Mouse (Mus musculus): Measurements from ENCODE around the gene Hs3st3b1. TPM values are rescaled to one million over a fixed set of nuclear protein-coding genes. Genes with fewer than 3 reads are reported as not detected.

The Hs3st3b1 gene
- under 1 TPM; 0.67 to 0.71 TPM for total RNA-seq (2021)
- long read RNA-seq, full-length matches to known transcripts, result 1 of 1 reads
- long read RNA-seq, partial matches to known transcripts, result 0 of 1 reads
- long read RNA-seq, other reads (novel, unspliced or antisense), result 0 of 1 reads

DNA sequence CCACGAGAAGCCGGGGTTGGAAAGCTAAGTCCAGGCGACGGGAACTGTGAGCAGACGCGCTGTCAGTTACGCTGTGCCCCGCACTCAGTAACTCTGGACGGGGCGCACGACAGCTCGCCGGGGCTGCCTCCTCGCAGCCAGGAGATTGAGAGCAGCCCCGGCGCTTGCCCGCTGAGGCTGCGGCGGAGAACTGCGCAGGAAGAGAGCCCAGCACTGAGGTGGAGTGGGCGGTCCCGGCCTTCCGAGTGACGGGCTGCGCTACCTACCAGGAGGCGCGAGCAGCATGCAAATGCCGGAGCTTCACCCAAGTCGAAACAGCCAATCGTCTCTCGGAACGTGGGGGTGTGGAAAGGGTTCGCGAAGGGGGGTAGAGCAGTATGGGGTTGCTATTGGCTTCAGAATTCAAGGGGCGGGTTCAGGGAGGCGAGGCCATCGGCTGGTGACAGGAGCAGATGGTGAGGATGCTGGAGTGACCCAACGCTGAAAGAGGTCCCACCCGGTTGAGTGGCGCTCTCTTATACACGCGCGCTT, at the start of gene Hs3st3b1:
Gene Hs3st3b1, minus strand, starts transcription at position 200 of the 531 bp plus-strand sequence.
- DNase-seq (ENCODE audit: low spot score in 2 of 2), result peak; percentile 42 to 77

DNA sequence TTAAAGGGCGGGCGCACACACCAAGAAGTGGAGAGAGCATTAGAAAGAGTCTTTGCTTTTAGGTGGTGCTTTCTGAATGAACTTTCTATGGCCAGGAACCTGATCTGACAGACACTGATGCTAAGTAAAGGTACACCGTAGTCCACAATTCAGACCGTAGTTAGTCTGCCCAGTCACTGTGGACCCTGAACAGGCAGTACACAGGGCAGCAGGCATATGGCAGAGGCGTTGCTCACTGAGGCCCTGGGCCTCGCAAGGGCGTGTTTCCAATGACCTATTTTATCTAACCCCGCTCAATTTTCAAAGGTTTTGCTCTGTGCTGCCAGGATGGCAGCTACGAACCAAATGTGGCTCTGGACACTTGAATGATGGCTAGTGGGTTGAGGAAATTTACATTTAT, 49.4 kb upstream of the Hs3st3b1 start:
- DNase-seq (ENCODE audit: low spot score in 2 of 2), result no peak

DNA sequence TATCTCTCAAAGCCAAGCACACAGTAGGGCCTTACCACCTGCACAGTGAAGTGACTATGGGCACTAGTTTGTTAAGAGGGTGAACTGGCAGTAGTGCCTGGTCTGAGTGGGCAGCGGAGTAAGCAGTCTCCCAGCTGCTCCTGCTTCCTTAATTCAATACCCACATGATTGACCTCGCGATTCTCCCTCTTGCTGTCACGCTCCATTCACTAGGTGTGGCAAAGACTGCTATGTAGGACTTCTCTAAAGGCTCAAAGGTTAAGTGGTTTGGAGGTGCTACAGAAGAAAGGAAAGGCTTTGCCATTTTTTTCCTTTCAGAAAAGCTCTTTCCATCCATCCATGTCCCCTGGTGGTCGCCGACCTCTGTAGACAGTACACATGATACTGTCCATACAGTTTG, 48.7 kb upstream of the Hs3st3b1 start:
- no peak for DNase-seq (ENCODE audit: low spot score in 2 of 2)

DNA sequence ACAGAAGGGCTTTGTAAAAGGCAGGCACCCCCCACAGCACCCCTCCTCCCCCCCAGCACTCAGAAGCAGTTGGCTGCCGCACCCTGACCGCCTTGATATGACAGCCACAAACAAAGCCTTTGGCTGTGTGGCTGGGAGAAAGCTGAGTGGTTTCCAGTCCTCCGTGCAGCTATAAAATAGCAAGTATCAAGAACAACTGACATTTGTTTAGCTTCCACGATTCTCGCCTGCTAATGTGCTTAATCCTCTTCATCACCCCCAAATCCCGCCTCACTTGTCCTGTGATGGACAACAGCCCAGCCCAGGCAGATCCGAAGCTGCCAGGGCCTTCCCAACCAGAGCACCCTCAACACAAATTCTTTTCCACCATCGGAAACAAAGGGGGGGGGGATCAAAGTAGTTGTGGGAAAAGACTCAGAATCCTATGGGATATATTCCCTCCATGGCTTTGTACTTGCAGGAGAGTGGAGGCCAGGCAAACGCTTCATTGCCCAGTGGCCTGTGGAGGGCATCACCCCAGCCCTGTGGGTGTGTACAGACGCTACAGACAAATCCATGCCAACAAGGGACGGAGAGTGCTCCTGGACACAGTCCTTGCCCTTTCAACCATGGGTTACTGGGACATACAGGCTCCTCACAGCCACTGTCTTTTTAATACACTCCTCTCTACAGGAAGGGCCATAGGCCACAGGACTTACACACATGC, 47.3 kb upstream of the Hs3st3b1 start:
- peak in 1 of 2 experiments; percentile 43 for DNase-seq (ENCODE audit: low spot score in 2 of 2)

DNA sequence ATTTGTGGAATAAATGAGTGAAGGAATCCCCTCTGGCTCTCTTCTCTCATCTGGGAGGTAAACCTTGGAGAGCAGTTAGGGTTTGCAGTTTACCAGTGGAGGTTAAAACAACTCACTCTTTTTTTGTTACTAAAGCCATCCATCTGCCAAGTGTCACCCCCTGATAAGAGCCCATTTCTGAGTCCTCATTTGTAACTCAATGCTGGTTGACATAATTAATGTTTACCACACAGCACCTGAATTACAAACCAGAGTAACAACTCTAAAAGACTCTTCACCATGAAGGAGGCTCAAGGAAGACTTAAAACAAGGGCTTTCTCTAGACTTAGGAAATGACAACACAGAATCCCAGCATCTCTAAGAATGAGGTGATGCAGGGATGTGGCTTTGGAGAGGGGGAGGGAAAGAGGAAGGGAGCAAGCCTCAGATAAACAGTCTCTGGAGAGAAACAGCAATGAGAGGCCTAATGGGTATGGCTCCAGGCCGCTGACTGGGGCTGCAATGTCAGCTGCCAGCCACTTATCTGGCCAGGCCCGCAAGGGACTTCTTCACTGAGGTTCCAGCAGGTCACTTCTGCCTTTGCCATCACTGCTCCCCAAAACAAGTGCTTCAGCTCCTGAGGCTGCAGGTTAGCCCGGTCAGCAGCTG, 46.4 kb upstream of the Hs3st3b1 start:
- DNase-seq (ENCODE audit: low spot score in 2 of 2), result no peak

DNA sequence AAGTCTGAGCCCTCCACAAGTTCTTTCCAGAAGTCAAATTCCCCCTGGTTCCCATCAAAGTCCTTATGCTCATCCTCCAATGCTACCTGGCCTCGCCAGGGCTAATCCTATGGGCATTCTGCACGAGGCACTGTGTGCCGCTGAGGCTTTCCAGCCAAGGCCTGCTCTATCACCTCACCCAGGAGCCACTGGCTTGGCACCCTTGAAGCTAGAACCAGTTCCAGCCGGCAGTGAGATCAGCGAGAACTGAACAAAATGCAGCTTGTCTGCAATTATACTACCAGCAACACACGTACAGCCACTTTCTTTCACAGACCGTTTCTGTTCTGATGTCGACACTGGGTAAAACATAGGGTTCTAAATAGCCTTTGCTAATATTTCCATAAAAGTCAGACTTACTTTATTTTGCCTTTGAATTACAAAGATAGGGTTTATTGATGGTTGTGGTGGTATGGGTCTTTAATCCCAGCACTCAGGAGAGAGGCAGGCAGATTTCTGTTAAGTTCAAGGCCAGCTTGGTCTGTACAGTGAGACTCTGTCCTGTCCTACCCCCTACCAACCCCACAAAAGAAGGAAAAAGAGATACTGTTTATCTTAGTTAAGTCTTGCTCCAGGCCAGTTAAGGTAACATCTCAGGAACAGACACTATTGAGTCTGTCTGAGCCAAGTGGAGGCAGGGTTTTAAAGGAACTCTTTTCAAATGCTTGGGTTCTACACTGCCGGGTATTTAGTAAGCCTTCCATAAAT, 45.7 kb upstream of the Hs3st3b1 start:
- DNase-seq (ENCODE audit: low spot score in 2 of 2), result no peak

DNA sequence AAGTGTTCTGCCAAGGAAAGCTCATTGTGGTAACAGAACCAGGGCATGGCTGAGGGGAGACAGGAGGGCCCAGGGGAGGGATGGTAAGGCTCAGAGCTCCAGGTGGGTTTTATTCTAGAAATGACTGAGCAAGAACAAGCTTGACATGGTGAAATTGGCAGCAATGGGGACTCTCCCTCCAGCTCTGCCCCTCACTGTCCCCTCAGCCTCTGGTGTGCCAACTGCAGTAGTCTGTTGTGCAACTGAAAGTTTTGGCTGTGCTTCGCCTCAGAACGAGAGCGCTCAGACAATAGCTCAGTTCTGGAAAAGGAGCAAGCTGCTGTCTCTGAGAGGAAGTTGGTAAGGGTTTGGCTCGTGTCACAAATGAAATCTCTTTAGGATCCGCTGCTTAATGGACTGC, 43.3 kb upstream of the Hs3st3b1 start:
- DNase-seq (ENCODE audit: low spot score in 2 of 2), result peak in 1 of 2 experiments; percentile 19

DNA sequence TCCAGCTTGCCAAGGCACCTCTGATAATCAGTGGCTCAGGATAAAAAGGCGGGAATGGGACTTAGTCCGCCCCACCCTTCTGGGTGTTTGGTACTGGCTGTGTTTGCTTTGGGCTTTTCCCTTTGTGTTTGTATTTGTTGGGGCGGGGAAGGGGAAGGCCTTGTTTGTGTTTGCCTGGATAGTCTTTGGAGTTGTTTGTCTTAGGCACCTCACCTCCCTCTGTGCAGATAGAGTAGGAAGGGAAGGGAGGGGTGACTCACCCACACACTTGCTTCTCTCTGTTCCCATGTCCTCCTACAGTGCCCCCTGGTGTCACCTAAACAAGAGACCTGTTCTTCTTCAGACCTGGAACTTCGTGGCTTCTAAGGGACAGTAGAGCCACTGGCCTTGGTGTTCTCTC, 35.1 kb upstream of the Hs3st3b1 start:
- no peak for DNase-seq (ENCODE audit: low spot score in 2 of 2)

DNA sequence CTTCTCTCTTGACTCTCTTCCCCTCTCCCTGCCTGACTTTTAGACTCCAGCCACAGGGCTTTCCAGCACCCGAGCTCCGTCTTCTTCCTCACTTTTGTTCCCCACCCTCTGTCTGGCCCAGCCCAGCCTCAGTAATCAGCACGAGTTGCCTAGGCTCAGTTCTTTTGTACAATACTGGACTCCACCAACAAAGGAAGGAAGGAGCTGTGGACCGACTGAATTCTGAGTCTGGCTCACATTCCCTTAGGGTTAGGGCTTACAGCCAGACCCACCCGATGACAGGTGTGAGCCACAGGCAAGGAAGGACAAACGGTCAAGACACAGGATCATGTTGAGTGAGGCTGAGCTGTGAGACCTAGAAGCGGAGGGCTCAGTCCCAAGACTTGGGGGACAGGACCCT, 34.7 kb upstream of the Hs3st3b1 start:
- DNase-seq (ENCODE audit: low spot score in 2 of 2), result no peak

DNA sequence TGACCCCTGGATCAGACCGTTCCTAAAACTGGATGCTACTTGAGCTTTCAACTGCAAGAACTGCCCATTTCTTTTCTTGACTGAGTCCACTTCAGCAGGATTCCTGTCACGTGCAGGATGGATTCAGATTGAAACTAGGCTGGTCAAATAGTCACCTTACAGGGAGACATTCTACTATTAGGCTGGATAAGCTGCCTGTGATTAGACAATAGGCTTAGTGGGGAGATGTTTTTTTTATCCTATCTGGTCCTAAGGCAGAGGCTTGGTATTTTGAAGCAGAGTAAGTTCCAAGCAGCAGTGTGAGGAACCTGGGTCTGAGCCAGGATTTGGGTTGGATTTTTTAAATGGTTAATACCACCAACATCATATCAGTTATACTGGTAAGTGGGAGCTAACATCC, 31.8 kb upstream of the Hs3st3b1 start:
- DNase-seq (ENCODE audit: low spot score in 2 of 2), result no peak

DNA sequence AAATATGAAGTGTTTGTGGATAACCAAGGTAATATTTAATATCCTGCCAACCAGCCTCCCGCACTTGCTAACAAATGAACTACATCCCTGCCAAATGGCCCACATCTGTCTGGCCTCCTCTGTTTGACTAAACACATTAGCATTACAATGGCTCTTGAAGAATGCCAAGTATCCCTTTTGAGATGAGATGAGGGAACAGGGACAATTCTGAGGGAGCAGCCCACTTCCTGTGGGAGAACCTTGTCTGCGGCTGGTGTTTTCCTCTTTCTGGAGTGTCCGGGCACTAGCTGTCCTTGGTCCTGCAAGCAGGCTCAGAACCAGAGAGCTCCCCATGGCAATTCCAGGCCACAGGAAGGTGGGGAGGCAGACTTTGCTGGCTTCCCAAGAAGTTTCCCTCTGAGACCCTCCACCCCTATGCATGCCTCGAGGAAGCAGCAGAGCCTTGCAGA, 30.7 kb upstream of the Hs3st3b1 start:
- DNase-seq (ENCODE audit: low spot score in 2 of 2), result no peak

DNA sequence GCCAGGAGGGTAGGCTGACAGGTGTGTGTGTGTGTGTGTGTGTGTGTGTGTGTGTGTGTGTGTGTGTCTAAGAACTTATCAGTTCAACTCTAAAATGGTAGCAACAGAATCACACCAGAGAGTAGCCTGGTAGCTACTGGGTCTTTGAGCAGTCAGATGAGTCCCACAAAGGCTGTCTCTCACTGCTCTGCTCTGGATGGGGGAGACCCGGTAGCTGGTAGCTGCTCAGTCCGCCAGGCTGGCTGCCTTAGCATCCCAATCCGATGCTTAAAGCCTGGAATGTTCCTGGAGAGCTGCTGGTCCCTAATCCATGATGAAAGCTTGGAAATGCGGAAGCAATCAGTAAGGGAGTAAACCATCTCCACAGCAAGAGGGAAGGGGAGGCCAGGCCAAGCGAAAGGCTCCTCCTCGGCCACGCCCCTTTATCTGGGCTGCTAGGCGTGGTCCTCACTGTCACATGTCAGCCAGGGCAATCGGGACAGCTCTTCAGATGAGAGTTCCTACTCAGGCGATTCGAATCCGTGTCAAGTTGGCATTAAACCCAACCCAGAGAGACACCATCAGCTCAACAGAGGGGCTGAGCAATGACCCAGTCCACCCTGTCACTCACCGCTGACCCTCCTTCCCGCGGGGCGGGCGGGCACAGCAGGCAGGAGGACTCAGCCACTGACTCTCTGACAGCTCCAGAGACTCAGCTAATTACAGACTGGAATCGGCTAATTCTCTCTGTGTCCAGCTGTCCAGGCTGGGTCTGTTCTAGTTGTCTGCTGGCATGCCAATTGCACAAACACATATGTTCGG, 29.9 kb upstream of the Hs3st3b1 start:
- DNase-seq (ENCODE audit: low spot score in 2 of 2), result peak in 1 of 2 experiments; percentile 21

DNA sequence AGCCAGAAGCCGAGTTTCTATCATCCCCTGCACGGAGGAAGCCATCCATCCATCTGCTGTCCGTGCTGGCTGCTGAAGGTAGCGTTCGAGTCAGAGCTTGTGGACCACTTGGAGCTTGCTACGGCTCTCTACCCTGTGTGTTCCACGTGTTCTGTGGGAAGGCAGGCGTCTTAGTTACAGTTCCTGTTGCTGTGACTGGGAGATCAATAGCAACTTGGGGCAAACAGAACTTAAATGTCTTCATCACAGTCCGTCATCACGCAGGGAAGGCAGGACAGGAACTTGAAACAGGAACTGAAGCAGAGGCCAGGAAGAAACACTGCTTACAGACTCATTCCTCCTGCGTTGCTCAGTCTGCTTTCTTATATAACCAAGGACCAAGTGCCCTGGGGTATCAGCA, 26.3 kb upstream of the Hs3st3b1 start:
- DNase-seq (ENCODE audit: low spot score in 2 of 2), result no peak

DNA sequence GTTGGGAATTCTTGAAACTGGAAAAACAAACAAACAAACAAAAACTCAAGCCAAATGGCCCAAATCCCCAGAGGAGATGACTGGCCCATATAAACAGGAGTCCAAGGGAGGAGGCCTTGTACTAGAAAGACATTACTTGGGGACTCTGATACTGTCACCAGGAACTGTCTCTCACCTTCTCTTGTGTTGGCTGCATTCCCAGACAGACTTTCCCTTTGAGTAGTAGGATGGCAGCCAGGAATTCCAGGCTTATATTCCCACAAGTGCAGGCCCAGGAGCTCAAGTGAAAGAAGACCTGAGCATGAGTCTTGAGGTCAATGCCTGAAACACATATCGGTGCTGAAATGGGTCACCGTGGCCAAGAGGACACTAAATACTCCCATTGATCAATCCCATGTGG, 24.9 kb upstream of the Hs3st3b1 start:
- no peak for DNase-seq (ENCODE audit: low spot score in 2 of 2)

DNA sequence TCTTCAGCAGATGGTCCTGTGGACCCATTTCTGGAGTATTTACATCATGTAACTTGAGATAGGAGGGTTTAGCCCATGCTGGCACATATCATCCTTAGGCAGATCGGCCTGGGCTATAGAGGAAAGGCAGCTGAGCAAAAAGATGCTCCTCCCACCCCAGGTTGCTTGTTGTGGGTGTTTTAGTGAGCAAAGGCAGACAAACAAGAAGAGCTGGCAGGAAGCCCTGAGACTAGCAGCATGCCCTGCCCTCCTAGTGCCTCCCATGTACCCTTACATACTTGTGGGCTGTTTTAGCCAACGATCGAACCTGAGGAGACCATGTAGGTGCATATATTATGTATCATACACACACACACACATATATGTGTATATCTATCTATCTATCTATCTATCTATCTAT, 21.9 kb upstream of the Hs3st3b1 start:
- DNase-seq (ENCODE audit: low spot score in 2 of 2), result no peak

DNA sequence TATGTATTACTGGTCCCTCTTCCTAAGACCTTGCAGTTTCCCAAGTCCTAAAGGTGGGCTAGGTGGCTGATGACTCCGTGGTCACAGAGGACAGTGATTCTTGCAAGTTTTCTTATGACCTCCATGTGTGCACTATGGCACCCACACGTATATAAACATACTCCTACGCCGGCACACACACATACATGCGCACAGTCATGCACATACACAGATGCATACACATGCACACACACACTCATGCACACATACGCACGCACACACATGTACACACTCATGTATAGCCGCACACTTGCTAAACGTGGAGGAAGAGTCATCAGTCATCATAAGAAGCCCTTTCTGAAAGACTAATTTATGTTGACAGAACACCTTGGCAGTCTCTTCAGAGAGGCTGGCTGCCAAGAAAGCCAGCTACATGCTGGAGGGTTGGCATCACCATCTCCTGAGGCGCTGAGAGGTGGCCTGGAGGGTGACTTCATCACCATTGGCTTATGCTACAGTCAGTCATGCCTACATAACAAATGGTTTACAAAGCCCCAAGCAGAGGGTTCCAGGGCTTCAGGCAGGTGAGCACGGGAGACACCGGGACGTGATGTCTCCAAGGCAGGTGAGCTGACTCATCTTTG, 21.3 kb upstream of the Hs3st3b1 start:
- DNase-seq (ENCODE audit: low spot score in 2 of 2), result no peak

DNA sequence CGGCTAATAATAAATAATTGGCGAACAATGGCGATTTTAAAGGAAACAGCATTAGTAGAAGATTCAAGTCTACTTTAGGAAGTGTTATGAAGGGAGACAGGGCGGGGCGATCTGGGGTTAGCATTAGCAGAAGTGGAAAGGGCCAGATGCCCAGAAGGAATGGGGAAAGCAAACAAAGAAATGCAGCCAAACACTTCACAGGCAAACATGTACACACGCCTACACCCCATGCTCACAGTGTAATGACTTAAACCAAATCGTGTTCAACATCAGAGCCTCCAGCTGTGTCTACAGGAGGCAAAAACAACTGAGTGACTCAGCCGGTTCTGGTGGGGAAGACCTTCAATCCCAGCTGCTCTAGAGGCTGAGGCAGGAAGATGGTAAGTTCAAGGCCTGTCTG, 20.1 kb upstream of the Hs3st3b1 start:
- DNase-seq (ENCODE audit: low spot score in 2 of 2), result no peak

DNA sequence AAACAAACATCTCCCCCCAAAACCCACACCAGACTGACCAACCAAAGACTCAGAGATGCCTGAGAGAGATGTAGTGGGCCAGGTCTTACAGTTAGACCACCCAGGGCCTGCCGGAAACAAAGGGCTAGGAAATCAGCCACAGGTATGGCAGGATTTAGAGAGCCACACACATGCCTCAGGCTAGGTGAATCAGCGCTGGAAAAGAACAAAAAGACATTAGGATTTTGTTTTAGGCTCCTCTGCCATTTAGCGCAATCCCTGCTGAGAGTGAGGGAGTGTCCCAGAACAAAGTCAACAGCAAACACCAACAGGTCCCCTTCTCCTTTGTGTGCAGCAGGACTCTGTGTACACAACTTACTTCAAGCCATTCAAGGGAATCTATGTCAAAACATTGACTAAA, 14.6 kb upstream of the Hs3st3b1 start:
- DNase-seq (ENCODE audit: low spot score in 2 of 2), result no peak

DNA sequence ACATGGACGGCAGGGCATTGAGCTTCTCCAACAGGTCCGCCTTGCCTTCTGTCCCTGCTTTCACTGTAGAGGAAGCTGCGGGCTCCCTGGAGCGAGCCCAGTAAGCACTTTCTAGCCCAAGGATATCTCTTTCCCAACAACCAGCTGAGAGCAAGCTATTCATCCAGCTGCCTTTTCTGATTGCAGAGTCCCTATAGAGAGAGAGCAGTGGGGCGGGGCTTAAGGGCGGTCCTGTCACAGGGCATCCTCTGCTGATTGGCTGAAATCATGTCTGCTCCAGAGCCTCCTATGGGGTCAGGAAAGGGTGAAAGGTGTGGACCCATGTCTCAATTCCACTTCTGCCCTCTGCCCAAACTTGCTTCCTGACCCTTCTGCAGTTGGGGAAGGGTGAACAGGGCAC, 4.8 kb upstream of the Hs3st3b1 start:
- DNase-seq (ENCODE audit: low spot score in 2 of 2), result no peak

DNA sequence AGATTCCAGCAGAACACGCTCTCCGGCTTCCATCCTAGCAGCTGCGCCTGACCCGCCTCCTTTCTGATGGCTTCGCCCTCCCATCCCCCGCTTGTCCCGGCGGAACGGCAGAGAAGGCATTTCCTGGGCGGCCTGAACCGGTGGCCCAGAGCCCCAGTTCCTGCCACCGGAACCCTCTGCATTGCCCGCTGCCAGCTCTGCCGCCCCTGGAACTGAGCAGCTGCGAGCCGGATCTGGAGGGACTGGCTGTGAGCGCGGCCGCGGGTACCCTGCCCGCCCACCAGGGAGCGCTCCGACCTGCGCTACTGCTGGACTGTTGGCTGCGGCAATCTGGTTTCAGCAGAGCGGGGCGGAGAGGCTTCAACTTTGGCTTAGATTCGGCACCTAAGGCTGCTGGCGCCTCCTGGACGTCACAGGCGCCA, 3.1 kb upstream of the Hs3st3b1 start:
- peak; percentile 54 to 78 for DNase-seq (ENCODE audit: low spot score in 2 of 2)

All from layer of hippocampus, adult 18-20 months (tissue).